Mouse (Mus musculus) bone marrow, adult 2 months (tissue): Measurements from ENCODE around the gene Dapk2. TPM values are rescaled to one million over a fixed set of nuclear protein-coding genes. Genes with fewer than 3 reads are reported as not detected.

ENCODE experiments used
- H3K27ac ChIP-seq: fragments of 200-500 bp; 2 replicates; pipeline ENCODE4 v1.5.1; 2012; ENCODE audit warnings: low read depth, mild to moderate bottlenecking, control low read depth, inconsistent platforms, low read length; ENCODE audit not compliant: control insufficient read depth, poor library complexity, insufficient read depth
- H3K4me1 ChIP-seq: fragments of 200-500 bp; 2 replicates; pipeline ENCODE4 v1.6.1; 2011; ENCODE audit warnings: low read length; ENCODE audit not compliant: control insufficient read depth, insufficient read depth
- H3K4me3 ChIP-seq: fragments of 200-500 bp; replicated peaks from 2 replicates; pipeline ENCODE3; 2011; ENCODE audit warnings: mild to moderate bottlenecking, low read depth, low read length, control low read depth; ENCODE audit not compliant: control insufficient read depth
- CTCF ChIP-seq: fragments of 200-500 bp; IDR thresholded peaks from 2 replicates; pipeline ENCODE4 v1.5.1; 2011; ENCODE audit warnings: low read length, control low read depth; ENCODE audit not compliant: control insufficient read depth, insufficient read depth
- POLR2A ChIP-seq: fragments of 200-500 bp; IDR thresholded peaks from 2 replicates; pipeline ENCODE4 v1.6.1; 2011; ENCODE audit warnings: low read depth, mild to moderate bottlenecking, control low read depth, low read length, borderline replicate concordance; ENCODE audit not compliant: control insufficient read depth
- WGBS: fragments of 180-500 bp; shearing (Covaris S2); methylation state at CpG from one replicate; pipeline ENCODE4 v1.1.7; 2018; 5-methylcytosine and 5-hydroxymethylcytosine counted together
- polyA plus RNA-seq: library from polyadenylated mRNA; stranded (reverse); fragments of >200 nt; gene quantifications from 2 replicates; pipeline ENCODE4 v1.2.4, GENCODE M21; 2011; ENCODE audit warnings: low replicate concordance; ENCODE audit not compliant: missing spikeins, insufficient read depth, insufficient read length

Dapk2 gene
- polyA plus RNA-seq, 1 experiment = 33.5 TPM

DNA sequence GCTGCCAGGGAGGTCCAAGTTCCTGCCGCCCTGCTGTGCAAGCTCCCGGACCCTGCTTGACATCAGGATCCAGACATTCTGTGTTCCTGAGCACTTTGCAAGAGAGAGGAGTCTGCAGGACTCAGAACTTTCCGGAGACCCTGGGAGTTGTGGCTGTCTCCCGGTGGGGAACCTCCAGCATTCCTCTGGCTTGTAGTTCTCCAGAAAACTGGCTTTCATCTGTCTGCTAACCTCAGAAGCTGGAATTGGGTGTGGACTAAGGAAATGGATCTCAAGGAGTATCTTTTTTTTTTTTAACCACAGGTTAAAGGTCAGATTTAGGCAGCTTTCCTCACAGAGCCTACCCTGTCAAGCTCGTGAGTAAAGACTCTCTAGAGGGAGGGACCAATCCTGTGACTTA lies 113.7 kb downstream of the Dapk2 start:
- TF ChIP-seq POLR2A = no peak
- no peak for TF ChIP-seq CTCF
- Histone ChIP-seq H3K27ac (no peak overlapping the region), H3K4me3 (no peak overlapping the region), H3K4me1 (no peaks in the 10 kb centered on the region)
- WGBS = 87% methylated on average over 5 of the region's 5 CpGs

DNA sequence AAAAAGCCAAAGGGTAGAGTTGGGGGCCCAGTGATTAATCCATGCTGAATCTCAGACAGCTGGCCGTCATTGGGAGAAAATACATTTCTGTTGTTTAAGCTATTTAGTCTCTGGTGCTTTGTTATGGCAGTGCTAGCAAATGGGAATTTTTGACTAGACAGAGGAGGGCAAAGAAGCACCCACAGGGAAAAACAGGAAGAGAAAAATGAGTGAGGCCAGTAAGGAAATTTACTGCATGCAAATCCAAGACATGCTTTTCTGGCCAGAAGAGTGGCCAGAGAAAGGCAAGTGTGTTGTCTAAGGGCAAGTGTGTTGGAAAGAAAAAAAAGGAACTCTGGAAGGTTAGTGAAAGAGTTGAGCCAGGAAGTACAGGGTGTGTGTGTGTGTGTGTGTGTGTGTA lies 115.6 kb downstream of the Dapk2 start:
- Histone ChIP-seq H3K27ac (no peak overlapping the region), H3K4me3 (no peak overlapping the region), H3K4me1 (no peaks in the 10 kb centered on the region)
- TF ChIP-seq POLR2A (no peak), CTCF (no peak)
- 86% methylated on average over 1 of the region's 1 CpGs for WGBS

DNA sequence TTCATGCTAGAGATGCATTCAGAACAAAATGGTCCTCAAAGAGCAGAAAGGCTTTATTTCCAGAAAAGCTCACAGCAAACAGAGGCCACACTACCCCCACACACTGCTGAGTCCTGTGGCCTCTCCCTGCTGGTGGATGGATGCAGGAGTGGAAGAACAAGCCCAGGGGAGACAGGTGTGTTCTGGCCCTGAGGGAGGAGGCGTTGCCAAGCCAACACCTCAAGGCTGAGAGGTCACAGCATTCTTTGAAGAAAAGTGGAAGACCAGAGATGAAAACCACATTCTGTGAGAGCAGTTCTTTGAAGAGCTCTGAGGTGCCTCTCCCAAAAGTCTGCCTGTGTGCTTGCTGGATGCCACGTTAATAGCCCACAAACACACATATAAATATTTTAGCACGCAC lies 116.6 kb downstream of the Dapk2 start:
- Histone ChIP-seq H3K4me3 (no peak overlapping the region), H3K4me1 (no peaks in the 10 kb centered on the region), H3K27ac (no peak overlapping the region)
- 79% methylated on average over 3 of the region's 3 CpGs for WGBS
- TF ChIP-seq POLR2A (no peak), CTCF (no peak)

DNA sequence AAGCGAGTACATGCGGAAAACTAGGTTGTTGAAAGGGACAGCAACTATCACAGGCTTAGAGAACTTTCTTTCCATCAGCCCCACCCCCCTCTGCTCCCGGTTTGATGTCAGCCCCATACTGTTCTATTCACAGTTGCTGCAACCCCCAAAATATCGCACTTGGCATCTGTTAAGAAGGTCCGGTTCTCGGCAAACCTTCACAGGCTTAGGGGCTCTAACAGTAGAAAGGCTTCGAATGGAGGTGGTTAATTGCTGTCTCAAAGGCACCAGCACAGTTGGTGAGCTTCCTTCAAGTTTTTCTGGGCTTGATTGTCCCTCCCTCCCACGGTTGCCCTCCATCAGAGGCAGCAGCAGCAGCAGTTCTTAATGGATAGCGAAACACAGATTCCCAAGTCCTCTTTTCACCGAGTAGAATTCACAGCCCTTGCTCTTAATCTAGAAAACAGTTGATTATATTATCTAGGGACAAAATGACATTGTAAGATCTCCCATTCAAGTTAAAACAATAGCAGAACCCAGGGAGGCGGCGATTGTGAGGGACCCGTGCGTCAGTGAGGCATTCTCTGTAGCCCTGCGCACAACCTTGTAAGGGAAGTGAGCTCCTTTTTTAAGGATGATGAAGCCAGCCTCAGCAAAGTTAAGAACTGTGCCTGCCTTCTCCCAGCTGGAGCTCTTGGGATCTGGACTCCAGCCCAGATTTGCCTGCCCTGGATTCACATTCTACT lies 117.4 kb downstream of the Dapk2 start:
- H3K4me1 ChIP-seq = peaks cover 3% of the 10 kb centered on the region; the same call in 1 of the 2 replicates
- no peak overlapping the region for H3K4me3 ChIP-seq
- TF ChIP-seq POLR2A (no peak), CTCF (no peak)
- 27% methylated on average over 15 of the region's 15 CpGs for WGBS
- H3K27ac ChIP-seq = no peak overlapping the region

DNA sequence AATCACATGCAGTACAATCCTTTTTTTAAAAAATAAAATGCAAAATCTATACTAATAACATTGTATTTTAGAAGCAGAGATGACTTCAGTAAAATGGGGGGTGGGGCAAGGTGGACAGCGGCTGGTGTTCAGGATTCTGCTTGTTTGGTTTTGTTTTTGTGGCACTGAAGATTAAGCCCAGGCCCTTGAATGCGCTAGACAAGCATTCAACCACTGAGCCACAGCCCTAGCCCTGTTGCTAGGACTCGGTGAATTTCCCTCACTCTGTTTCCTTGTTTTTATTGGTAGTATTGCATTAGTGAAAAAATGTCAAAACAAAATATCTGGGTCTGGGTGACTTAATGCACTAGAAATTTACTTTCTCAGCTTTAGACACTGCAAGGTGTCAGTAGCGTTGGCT lies 118.0 kb downstream of the Dapk2 start:
- no peak overlapping the region for H3K4me3 ChIP-seq
- H3K4me1 ChIP-seq = peaks cover 3% of the 10 kb centered on the region; the same call in 1 of the 2 replicates
- no peak for TF ChIP-seq POLR2A
- TF ChIP-seq CTCF = no peak
- no peak overlapping the region for H3K27ac ChIP-seq
- 44% methylated on average over 4 of the region's 4 CpGs for WGBS

DNA sequence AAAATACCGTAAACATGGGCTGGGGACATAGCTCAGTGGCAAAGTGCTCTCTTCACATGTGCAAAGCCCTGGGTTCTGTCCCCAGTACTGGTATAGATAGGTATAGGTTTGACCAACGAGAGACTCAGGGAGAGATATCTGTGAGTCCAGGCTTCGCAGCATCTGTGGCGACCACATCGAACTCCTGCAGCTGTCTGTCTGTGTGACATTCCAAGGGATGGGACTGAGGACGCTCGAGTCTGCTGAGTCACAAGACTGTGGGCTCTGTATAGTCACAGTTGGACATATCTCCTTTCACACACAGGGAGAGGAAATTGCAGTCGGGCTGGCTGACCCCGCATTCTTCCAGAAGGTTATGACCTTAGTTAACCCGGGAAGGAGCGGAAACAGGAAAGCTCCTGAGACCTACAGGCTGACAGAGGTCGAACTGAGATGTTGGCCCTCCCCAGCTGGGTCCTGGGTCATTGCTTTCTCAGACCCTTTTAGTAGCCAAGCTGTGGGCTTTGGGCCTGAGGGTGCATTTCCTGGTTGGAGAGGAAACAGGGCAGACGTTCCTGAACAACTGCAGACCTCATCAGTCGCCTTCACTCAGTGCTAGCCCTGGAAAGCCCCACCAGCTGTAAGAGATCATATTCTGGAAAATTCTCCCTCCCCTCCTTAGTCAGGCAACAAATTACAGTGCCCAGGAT lies 118.8 kb downstream of the Dapk2 start:
- peaks cover 3% of the 10 kb centered on the region; the same call in 1 of the 2 replicates for H3K4me1 ChIP-seq
- TF ChIP-seq POLR2A (no peak), CTCF (no peak)
- H3K4me3 ChIP-seq = no peak overlapping the region
- WGBS = 16% methylated on average over 14 of the region's 14 CpGs
- no peak overlapping the region for H3K27ac ChIP-seq

DNA sequence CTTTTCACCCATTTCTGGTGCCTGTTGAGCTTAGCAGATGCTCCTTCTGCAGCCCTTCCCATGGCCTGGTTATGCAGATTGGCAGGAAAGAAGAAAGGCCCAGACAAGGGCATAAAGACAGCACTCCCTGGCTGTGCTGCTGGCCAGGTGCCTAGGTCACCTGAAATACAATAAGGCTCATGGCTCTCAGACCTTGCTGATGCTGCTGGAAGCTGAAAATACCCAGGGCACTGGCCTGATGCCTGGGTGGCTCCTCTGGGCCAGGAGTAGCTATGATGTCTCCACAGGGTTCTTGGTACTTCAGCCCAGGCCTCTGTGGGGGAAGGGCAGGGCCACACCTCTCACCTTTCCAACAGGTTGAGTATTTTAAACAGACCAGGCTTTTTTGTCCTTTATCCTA lies 121.6 kb downstream of the Dapk2 start:
- H3K27ac ChIP-seq = no peak overlapping the region
- H3K4me1 ChIP-seq = peaks cover 3% of the 10 kb centered on the region; the same call in 1 of the 2 replicates
- H3K4me3 ChIP-seq = no peak overlapping the region
- TF ChIP-seq CTCF = no peak

DNA sequence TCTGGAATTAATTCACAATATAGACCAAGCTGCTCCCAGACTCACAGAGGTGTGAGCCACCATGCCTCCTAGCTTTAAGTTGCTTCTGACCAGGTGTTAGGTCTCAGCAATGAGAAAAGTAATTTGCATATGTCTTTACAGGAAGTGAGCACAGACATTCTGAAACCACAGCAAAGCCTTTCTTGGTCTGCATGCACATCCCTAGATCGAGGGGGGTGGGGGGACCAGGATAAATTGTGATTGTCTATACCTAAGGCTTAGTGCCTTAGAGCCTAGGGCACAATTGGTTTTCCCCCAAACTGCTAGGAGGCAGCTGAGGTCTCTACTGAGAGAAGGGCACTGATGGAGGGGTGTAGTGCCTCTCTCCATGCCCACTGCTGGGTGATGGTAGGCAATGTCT lies 122.5 kb downstream of the Dapk2 start:
- Histone ChIP-seq H3K27ac (no peak overlapping the region), H3K4me1 (peaks cover 3% of the 10 kb centered on the region; the same call in 1 of the 2 replicates), H3K4me3 (no peak overlapping the region)
- TF ChIP-seq POLR2A (no peak), CTCF (no peak)
- 0% methylated on average over 1 of the region's 1 CpGs for WGBS

DNA sequence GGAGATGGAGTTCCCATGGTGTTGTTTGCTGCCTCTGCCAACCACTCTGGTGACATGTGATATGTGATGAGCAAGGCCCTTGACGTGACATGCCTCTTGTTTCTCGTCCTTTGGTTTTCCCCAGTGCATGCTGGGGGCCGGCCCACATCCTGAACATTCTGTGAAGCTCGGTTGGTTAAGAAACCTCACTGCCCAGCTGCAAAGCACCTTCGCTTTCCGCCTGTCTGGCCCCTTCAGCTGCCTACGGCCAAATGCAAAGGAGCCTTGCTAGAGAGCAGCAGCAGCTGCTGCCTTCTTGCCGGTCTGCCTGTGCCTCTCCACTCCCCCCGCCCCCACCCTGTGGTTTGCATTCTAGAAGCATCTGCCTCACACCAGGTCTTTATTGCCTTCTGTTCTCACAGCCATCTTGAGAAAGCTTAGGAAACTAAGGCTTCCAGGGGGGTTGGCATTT lies 123.5 kb downstream of the Dapk2 start:
- WGBS = 21% methylated on average over 9 of the region's 9 CpGs
- TF ChIP-seq POLR2A (no peak), CTCF (no peak)
- H3K4me1 ChIP-seq = peaks cover 3% of the 10 kb centered on the region; the same call in 1 of the 2 replicates
- H3K27ac ChIP-seq = peak overlapping the region; percentile 19; the same call in 1 of the 2 replicates
- H3K4me3 ChIP-seq = no peak overlapping the region
